Mouse (Mus musculus) liver, postnatal 0 days (tissue): ENCODE results near the gene Ift122. TPM values are rescaled to one million over a fixed set of nuclear protein-coding genes. Genes with fewer than 3 reads are reported as not detected.

ENCODE experiments used
- ATAC-seq: fragments of 200-750 bp; cut with Nextera tagmentation; 2 replicates; pipeline ENCODE4 v1.8.0; 2017; ENCODE audit warnings: mild to moderate bottlenecking, moderate library complexity
- DNase-seq: peaks from one replicate; pipeline ENCODE4 v3.0.0-alpha.2; 2016
- H3K27ac ChIP-seq: fragments of 300-500 bp; sonication (generic); 2 replicates; pipeline ENCODE4 v1.5.1; 2014; ENCODE audit warnings: antibody characterized with exemption, moderate library complexity, mild to moderate bottlenecking, low read depth
- H3K27me3 ChIP-seq: fragments of 300-500 bp; sonication (generic); 2 replicates; pipeline ENCODE4 v1.6.1; 2014; ENCODE audit warnings: low read length, control low read depth, mixed read lengths; ENCODE audit not compliant: insufficient read depth
- H3K36me3 ChIP-seq: fragments of 300-500 bp; sonication (generic); replicated peaks from 2 replicates; pipeline ENCODE4 v1.6.1; 2014; ENCODE audit warnings: mild to moderate bottlenecking, control low read depth, low read length, moderate library complexity, mixed read lengths; ENCODE audit not compliant: insufficient read depth
- H3K4me1 ChIP-seq: fragments of 300-500 bp; sonication (generic); 2 replicates; pipeline ENCODE4 v1.6.1; 2014; ENCODE audit warnings: antibody characterized with exemption, mild to moderate bottlenecking, control low read depth; ENCODE audit not compliant: insufficient read depth
- H3K4me2 ChIP-seq: fragments of 300-500 bp; sonication (generic); 2 replicates; pipeline ENCODE4 v1.6.1; 2014; ENCODE audit warnings: low read depth, mild to moderate bottlenecking, low read length, moderate library complexity, mixed read lengths
- H3K4me3 ChIP-seq: fragments of 300-500 bp; sonication (generic); 2 replicates; pipeline ENCODE4 v1.5.1; 2014; ENCODE audit warnings: low read depth, low read length
- H3K9ac ChIP-seq: fragments of 300-500 bp; sonication (generic); replicated peaks from 2 replicates; pipeline ENCODE4 v1.6.1; 2014; ENCODE audit warnings: mild to moderate bottlenecking, moderate library complexity
- H3K9me3 ChIP-seq: fragments of 300-500 bp; sonication (generic); 2 replicates; pipeline ENCODE4 v1.6.1; 2016; ENCODE audit warnings: mild to moderate bottlenecking, control low read depth, low read length, mixed read lengths
- CTCF ChIP-seq: sonication (generic); IDR thresholded peaks from 2 replicates; pipeline ENCODE4 v1.5.1; 2016; ENCODE audit warnings: antibody characterized with exemption, low read depth
- EP300 ChIP-seq: IDR thresholded peaks from 2 replicates; pipeline ENCODE4 v1.6.1; 2016; ENCODE audit warnings: antibody characterized with exemption, low read depth, mild to moderate bottlenecking
- WGBS: fragments of 180-500 bp; shearing (Covaris S2); extraction: QIAGEN DNeasy Blood & Tissue Kit; methylation state at CpG from one replicate; pipeline ENCODE4 v1.1.7; 2014; ENCODE audit not compliant: insufficient replicate concordance; 5-methylcytosine and 5-hydroxymethylcytosine counted together
- polyA plus RNA-seq: library from polyadenylated mRNA; unstranded; fragments of >200 nt; fragmentation: Nextera tagmentation; extraction: Ambion mirVana; gene quantifications from 2 replicates; pipeline ENCODE4 v1.2.1, GENCODE M21; 2015

The Ift122 gene
- polyA plus RNA-seq, 1 experiment from 2014 or later, result 1.6 TPM

DNA sequence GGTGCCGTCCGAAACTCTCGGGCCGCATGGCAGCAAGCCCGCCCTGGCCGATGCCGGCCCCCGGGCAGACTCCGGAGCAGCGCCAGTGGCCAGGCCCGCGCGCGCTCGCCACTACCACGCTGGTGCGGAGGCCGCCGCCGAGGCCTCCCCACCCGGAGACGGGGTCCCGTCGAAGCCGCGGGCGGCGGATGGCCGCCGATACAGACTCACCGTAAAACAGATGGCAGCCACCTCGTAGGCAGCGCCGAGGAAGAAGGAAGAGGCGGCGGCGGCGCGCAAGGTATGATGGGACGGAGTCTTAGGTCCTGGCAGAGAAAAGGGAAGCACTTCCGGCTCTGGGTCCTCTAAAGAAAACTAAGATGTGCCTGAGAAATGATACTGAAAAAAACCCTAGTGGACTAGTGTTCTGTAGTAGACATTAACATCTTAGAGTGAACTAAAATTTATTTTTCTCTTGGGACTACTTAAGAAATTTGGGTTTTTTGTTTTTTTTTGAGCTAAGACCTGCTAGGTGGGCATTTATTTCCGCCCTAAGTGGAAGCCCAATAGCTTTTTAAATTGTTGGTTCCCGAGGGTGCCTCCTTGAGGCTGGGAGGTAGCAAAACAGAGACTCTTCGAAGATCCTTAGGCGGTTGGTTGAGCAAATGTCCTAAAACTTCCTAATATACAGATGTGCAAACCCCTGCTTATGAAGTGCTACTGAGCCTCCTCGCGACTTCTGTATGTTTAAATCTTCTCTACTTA is 44.6 kb upstream of the Ift122 start, which contains the start of gene Rpl32:
Gene Rpl32 (minus strand): TSS at position 260 of the 744 bp plus-strand sequence.
- H3K36me3 ChIP-seq, result peaks cover 28% of the 10 kb centered on the region
- DNase-seq (peak; percentile 88), ATAC-seq (peak; percentile 86)
- peak within 1 kb of the TSS; percentile 98 for H3K9ac ChIP-seq
- peak within 1 kb of the TSS; percentile 73 for H3K4me2 ChIP-seq
- H3K4me1 ChIP-seq, result peaks cover 18% of the 10 kb centered on the region
- WGBS, result under 1% methylated on average over 47 of the region's 47 CpGs
- H3K27me3 ChIP-seq, result no peaks in the 10 kb centered on the region
- H3K27ac ChIP-seq, result peak within 1 kb of the TSS; percentile 91
- H3K4me3 ChIP-seq, result peak within 1 kb of the TSS; percentile 91
- TF ChIP-seq CTCF, result peak; percentile 66
- peak; percentile 98 for TF ChIP-seq EP300
- no peaks in the 10 kb centered on the region for H3K9me3 ChIP-seq

DNA sequence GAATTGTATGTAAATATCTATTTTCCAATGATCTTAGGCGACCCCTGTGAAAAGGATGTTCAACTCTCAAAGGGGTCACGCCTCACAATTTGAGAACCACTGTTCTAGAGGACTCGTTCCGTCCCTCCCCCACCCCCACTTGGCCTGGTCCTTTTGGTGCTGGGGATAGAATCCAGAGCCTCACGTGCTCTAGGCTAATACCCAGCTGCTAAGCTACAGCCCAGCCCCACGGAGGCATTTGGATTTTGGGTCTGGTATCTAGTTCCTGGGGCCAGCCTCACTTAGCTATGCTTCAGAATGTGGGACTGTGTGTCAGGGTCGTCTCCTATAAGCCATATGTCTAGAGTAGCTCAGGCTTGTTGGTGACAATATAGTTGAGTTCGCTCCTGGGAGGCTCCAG is 41.7 kb upstream of the Ift122 start:
- no peaks in the 10 kb centered on the region for H3K27me3 ChIP-seq
- no peak overlapping the region for H3K27ac ChIP-seq
- no peak for ATAC-seq
- TF ChIP-seq EP300, result no peak
- no peak for TF ChIP-seq CTCF
- DNase-seq, result no peak
- H3K4me1 ChIP-seq, result peaks cover 16% of the 10 kb centered on the region
- H3K9ac ChIP-seq, result no peak overlapping the region
- H3K9me3 ChIP-seq, result no peaks in the 10 kb centered on the region
- no peak overlapping the region for H3K4me3 ChIP-seq
- no peak overlapping the region for H3K4me2 ChIP-seq
- H3K36me3 ChIP-seq, result peaks cover 6% of the 10 kb centered on the region
- 71% methylated on average over 8 of the region's 8 CpGs for WGBS

DNA sequence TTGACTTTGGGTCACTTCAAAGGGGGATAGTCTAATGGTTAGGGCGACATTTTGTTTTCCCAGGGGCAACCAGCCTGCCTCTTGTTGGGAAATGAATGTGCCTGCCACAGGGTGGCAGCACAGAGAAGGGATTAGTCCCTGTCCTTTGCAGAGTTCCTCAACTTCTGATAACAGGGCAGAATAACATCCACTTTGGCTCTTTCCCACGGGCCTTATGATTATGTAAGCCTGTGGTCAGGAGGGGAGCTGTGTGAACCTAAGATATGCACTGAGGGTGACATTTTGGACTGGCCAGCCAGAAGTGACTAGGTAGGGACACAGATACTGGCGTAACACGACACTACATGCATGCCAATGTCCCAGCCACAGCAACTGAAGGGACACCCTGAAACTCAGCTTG is 39.2 kb upstream of the Ift122 start:
- 13% methylated on average over 4 of the region's 4 CpGs for WGBS
- DNase-seq (peak; percentile 80), ATAC-seq (peak; percentile 84)
- Histone ChIP-seq H3K27ac (no peak overlapping the region), H3K9me3 (no peaks in the 10 kb centered on the region), H3K4me1 (peaks cover 8% of the 10 kb centered on the region), H3K4me3 (no peak overlapping the region), H3K36me3 (no peaks in the 10 kb centered on the region), H3K9ac (no peak overlapping the region), H3K4me2 (0 out of 2 replicates have a peak overlapping the region, but pooled peaks have one; percentile 7), H3K27me3 (no peaks in the 10 kb centered on the region)
- TF ChIP-seq CTCF, result peak; percentile 86
- TF ChIP-seq EP300, result peak; percentile 51; the same call in 1 of the 2 replicates

DNA sequence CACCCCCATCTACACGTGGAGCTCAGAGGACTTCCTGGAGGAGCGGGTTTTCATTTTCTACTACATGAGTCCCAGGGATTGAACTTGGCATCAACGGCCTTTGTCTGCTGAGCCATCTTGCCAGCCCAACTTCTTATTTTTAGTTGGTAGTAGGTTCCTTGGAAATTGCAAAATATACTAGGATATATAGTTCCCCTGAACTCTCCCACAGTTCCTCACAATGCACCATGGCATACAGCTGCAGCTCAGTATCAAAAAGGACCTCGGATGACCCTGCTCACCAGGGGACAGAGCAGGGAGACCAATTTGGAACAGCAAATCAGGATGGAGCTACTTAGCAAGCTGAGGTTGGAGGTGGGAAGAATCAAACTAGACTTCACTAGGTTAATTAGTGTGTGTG is 38.2 kb upstream of the Ift122 start:
- Histone ChIP-seq H3K4me3 (no peak overlapping the region), H3K36me3 (no peaks in the 10 kb centered on the region), H3K9me3 (no peaks in the 10 kb centered on the region), H3K4me1 (peaks cover 8% of the 10 kb centered on the region), H3K4me2 (no peak overlapping the region), H3K9ac (no peak overlapping the region), H3K27me3 (no peaks in the 10 kb centered on the region), H3K27ac (no peak overlapping the region)
- TF ChIP-seq EP300 (no peak), CTCF (no peak)
- no peak for DNase-seq
- WGBS, result 63% methylated on average over 4 of the region's 4 CpGs
- ATAC-seq, result no peak

DNA sequence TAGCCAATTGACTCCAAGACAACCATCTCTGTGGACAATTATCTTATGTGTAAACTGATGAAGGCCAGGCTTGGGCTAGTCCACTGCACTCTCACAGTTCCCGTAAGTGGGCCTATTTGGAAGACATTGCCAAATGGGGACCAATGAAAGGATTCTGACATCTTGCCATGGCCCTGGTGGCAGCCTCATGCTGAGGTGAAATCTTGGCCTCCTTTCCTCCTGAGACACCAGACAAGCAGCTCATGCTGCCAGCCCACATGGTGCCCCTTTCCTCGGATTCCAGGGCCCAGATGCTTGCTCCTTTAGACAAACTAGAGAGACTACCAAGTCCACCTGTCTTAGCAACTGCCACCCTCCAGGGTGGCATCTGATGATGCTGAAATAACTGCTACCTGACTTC is 35.1 kb upstream of the Ift122 start:
- DNase-seq, result no peak
- WGBS, result 77% methylated on average over 2 of the region's 2 CpGs
- Histone ChIP-seq H3K27ac (no peak overlapping the region), H3K4me3 (no peak overlapping the region), H3K9me3 (no peaks in the 10 kb centered on the region), H3K4me1 (peaks cover 14% of the 10 kb centered on the region), H3K9ac (no peak overlapping the region), H3K4me2 (no peak overlapping the region), H3K36me3 (no peaks in the 10 kb centered on the region), H3K27me3 (no peaks in the 10 kb centered on the region)
- no peak for ATAC-seq
- TF ChIP-seq CTCF, result no peak
- TF ChIP-seq EP300, result no peak

DNA sequence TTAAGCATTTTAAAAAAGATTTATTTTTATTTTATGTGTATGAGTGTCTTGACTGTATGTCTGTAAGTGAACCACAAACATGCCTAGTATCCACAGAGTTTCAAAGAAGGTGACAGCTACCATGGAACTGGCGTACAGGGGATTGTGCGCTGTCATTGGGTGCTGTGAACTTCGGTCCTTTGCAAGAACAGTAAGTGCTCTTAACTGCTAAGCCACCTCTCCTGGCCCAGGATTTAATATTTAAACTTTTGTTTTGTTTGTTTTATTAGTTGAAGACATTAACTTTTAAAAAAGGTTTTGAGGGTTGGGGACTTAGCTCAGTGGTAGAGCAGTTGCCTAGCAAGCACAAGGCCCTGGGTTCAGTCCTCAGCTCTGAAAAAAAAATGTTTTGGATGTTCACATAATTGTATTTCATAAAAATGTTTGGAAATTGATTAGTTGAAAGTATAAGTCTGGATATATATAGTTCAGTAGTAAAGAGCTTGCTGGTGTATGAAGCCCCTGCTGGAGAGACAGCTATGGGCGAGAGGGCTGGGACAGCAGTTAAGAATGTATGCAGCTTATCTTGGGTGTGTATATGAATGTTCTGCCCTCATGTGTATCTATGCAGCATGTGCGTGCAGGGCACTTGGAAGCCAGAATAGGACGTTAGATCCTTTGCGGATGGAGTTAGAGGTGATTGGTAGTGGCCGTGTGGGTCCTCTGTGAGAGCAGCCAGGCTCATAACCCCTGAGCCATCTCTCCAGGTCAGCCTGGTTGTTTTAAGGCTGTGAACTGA is 31.9 kb upstream of the Ift122 start:
- Histone ChIP-seq H3K4me1 (peaks cover 17% of the 10 kb centered on the region; the same call in 1 of the 2 replicates), H3K36me3 (no peaks in the 10 kb centered on the region), H3K4me2 (no peak overlapping the region), H3K9ac (no peak overlapping the region), H3K9me3 (no peaks in the 10 kb centered on the region), H3K27ac (no peak overlapping the region), H3K27me3 (no peaks in the 10 kb centered on the region), H3K4me3 (no peak overlapping the region)
- TF ChIP-seq CTCF, result peak; percentile 21; the same call in 1 of the 2 replicates
- TF ChIP-seq EP300, result no peak
- peak; percentile 22; the same call in 1 of the 2 replicates for ATAC-seq
- WGBS, result 59% methylated on average over 8 of the region's 8 CpGs
- no peak for DNase-seq
